Mouse (Mus musculus): ENCODE measurements around the gene Golm1. TPM values are rescaled to one million over a fixed set of nuclear protein-coding genes. Genes with fewer than 3 reads are reported as not detected.

Golm1 gene
- polyA plus RNA-seq, 1 experiment from 2014 or later = 38.0 TPM

Other genes with a start within 250 kb of the Golm1 start
- 16.3 and 16.5 TPM in 2 replicates for gene Agtpbp1, start 90.6 kb downstream of the Golm1 start, polyA plus RNA-seq (2015; fragmentation: Nextera tagmentation; extraction: Ambion mirVana)
- gene Naa35, start 90.6 kb downstream of the Golm1 start, polyA plus RNA-seq (2015; fragmentation: Nextera tagmentation; extraction: Ambion mirVana) = 80.2 and 84.1 TPM in 2 replicates
- gene 4921517D22Rik, start 18.3 kb upstream of the Golm1 start, polyA plus RNA-seq (2015; fragmentation: Nextera tagmentation; extraction: Ambion mirVana) = not detected in 2 replicates
- gene Spata31d1a, start 34.5 kb upstream of the Golm1 start, polyA plus RNA-seq (2015; fragmentation: Nextera tagmentation; extraction: Ambion mirVana) = not detected in 2 replicates
- gene Spata31d1b, start 36.5 kb upstream of the Golm1 start, polyA plus RNA-seq (2015; fragmentation: Nextera tagmentation; extraction: Ambion mirVana) = not detected in 2 replicates
- not detected in 2 replicates for gene Spata31d1d, start 55.9 kb upstream of the Golm1 start, polyA plus RNA-seq (2015; fragmentation: Nextera tagmentation; extraction: Ambion mirVana)
- gene 1700014D04Rik, start 70.9 kb upstream of the Golm1 start, polyA plus RNA-seq (2015; fragmentation: Nextera tagmentation; extraction: Ambion mirVana) = not detected in 2 replicates
- gene Isca1, start 94.0 kb upstream of the Golm1 start, polyA plus RNA-seq (2015; fragmentation: Nextera tagmentation; extraction: Ambion mirVana) = 123 and 140 TPM in 2 replicates
- gene Gm49354, start 106.4 kb upstream of the Golm1 start, polyA plus RNA-seq (2015; fragmentation: Nextera tagmentation; extraction: Ambion mirVana) = not detected in 2 replicates
- gene Tut7, start 147.3 kb upstream of the Golm1 start, polyA plus RNA-seq (2015; fragmentation: Nextera tagmentation; extraction: Ambion mirVana) = 46.5 and 49.3 TPM in 2 replicates

All from lung, embryonic 15.5 days (tissue).